Mouse (Mus musculus): ENCODE measurements around the gene Nuak2. TPM values are rescaled to one million over a fixed set of nuclear protein-coding genes. Genes with fewer than 3 reads are reported as not detected.
A peak's percentile ranks its signal among the peaks of the same experiment; 100 is the strongest.

The Nuak2 gene
- total RNA-seq, 2 experiments from 2014 or later, result 3.7 to 3.8 TPM

- intact Hi-C loops (cut with DNase I), result no loop called here
- no peak for DNase-seq
Measured at GRCm38 (mm10) chr1:132374140-132374872, 58.4 kb downstream of the Nuak2 start.

DNA sequence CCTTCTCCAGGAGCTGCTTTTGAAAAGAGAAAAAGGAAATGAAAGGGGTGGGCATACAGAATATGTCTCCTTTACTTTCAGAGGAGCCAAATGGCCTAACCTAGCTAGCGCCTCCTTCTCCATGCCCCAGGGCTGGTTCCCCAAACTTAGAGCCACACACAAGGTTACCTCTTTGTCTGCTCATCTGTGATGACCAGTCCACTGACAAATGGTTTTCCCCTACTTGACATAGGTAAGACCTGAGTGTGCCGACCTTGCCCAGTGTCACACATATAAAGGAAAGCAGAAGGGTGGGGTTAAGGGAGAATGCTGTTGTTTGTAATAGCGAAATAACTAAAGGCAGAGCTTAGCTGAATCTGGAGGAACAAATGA is 58.9 kb downstream of the Nuak2 start:
- intact Hi-C loops (cut with DNase I), result no loop called here
- DNase-seq, result no peak

- DNase-seq, result no peak
- intact Hi-C loops (cut with DNase I), result no loop called here
Measured at GRCm38 (mm10) chr1:132375256-132375655, 59.3 kb downstream of the Nuak2 start.

DNA sequence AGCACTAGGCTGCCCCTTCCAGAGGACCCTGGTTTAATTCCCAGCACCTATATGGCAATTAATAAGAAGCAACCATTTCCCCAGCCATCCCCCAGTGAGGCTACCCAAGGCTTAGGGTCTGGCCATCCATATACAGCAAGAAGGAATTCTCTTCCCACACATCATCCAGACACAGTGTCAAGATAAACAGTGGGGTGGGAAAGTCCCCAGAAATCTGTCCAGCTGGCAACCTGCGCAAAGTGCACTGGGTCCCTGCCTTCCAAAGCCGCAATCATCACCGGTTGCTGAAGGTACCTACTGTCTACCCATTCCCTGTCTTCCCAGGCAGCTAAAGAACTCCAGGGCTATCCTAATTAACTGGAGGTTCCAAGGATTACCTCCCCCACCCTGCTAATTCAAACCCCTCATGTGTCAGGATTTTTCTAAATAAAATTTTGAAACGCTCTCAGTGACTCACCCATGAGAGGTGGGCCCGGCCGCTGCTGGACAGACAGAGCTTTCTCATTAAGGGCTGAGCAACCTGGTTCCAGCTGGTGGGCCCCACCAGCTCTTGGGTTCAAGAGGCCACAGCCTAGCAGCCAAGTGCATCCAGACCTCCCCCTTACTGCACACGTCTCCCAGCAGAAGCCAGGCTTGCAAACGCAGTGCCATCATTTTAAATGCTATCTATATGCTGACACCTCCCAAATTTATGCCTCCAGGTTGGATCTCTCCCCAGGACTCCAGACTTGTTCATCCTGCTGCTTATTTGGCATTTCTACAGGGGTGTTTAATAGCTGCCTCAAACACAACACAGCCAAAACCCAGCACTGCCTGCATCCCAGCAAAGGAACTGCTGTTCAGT is 60.5 kb downstream of the Nuak2 start:
- intact Hi-C loops (cut with DNase I), result no loop called here
- peak in 1 of 2 experiments; percentile 29 for DNase-seq

GRCm38 (mm10) chr1:132377055-132377365 is 61.1 kb downstream of the Nuak2 start:
- intact Hi-C loops (cut with DNase I), result no loop called here
- peak in 1 of 2 experiments; percentile 48 for DNase-seq

- intact Hi-C loops (cut with DNase I), result no loop called here
- DNase-seq, result no peak
Measured at GRCm38 (mm10) chr1:132377811-132378210, 61.9 kb downstream of the Nuak2 start.

- intact Hi-C loops (cut with DNase I), result no loop called here
- DNase-seq, result no peak
Measured at GRCm38 (mm10) chr1:132380550-132381100, 64.7 kb downstream of the Nuak2 start.

GRCm38 (mm10) chr1:132381929-132382328 is 66.0 kb downstream of the Nuak2 start:
- intact Hi-C loops (cut with DNase I), result no loop called here
- no peak for DNase-seq

Other genes with a start within 250 kb of the Nuak2 start
- gene Mfsd4a, start 248.1 kb upstream of the Nuak2 start, total RNA-seq (2021), result 1 to 10 TPM; 1.4 to 2.3 TPM
- gene Cdk18, start 176.4 kb upstream of the Nuak2 start, total RNA-seq (2021), result 10 to 100 TPM; 16.5 to 17.9 TPM
- not detected for gene Lemd1, start 124.7 kb upstream of the Nuak2 start, total RNA-seq (2021)
- gene AC124108.1, start 124.7 kb upstream of the Nuak2 start, total RNA-seq (2021), result not detected
- not detected for gene Gm10188, start 86.4 kb upstream of the Nuak2 start, total RNA-seq (2021)
- 10 to 100 TPM; 14.3 to 19.1 TPM for gene Klhdc8a, start 17.5 kb upstream of the Nuak2 start, total RNA-seq (2021)
- 10 to 100 TPM; 18.2 to 19.7 TPM for gene Tmcc2, start 75.2 kb downstream of the Nuak2 start, total RNA-seq (2021)
- 10 to 100 TPM; 16.6 to 17.0 TPM for gene Dstyk, start 101.4 kb downstream of the Nuak2 start, total RNA-seq (2021)
- gene Rbbp5, start 161.2 kb downstream of the Nuak2 start, total RNA-seq (2021), result 10 to 100 TPM; 19.2 to 22.0 TPM
- 1 to 10 TPM; 1.4 to 1.5 TPM for gene Tmem81, start 190.1 kb downstream of the Nuak2 start, total RNA-seq (2021)
- 1 to 10 TPM; 2.8 to 4.1 TPM for gene Cntn2, start 227.1 kb downstream of the Nuak2 start, total RNA-seq (2021)

All from heart, postnatal 36 days (tissue).